Mouse (Mus musculus) midbrain, postnatal 0 days (tissue): ENCODE measurements around the gene Ttc8. TPM values are rescaled to one million over a fixed set of nuclear protein-coding genes. Genes with fewer than 3 reads are reported as not detected.

Experiments
- ATAC-seq: fragments of 200-750 bp; cut with Nextera tagmentation; 2 replicates; pipeline ENCODE4 v1.8.0; 2017; ENCODE audit warnings: moderate number of reproducible peaks, mild to moderate bottlenecking, moderate TSS enrichment, moderate library complexity; ENCODE audit not compliant: low FRiP score
- DNase-seq: peaks from one replicate; pipeline ENCODE4 v3.0.0-alpha.2; 2015; ENCODE audit warnings: low spot score
- H3K27ac ChIP-seq: fragments of 300-500 bp; sonication (generic); 2 replicates; pipeline ENCODE4 v1.5.1; 2014; ENCODE audit warnings: low read depth, mild to moderate bottlenecking, low read length, mixed read lengths
- H3K27me3 ChIP-seq: fragments of 300-500 bp; sonication (generic); 2 replicates; pipeline ENCODE4 v1.6.1; 2014; ENCODE audit warnings: low read length, control low read depth, mixed read lengths; ENCODE audit not compliant: insufficient read depth
- H3K36me3 ChIP-seq: fragments of 300-500 bp; sonication (generic); 2 replicates; pipeline ENCODE4 v1.6.1; 2014; ENCODE audit warnings: low read length, control low read depth, mixed read lengths; ENCODE audit not compliant: insufficient read depth
- H3K4me1 ChIP-seq: fragments of 300-500 bp; sonication (generic); 2 replicates; pipeline ENCODE4 v1.6.1; 2014; ENCODE audit warnings: mild to moderate bottlenecking, control low read depth, antibody characterized with exemption, low read length, mixed read lengths; ENCODE audit not compliant: insufficient read depth
- H3K4me2 ChIP-seq: fragments of 300-500 bp; sonication (generic); 2 replicates; pipeline ENCODE4 v1.6.1; 2014; ENCODE audit warnings: low read depth, mild to moderate bottlenecking, low read length, mixed read lengths; ENCODE audit not compliant: poor library complexity, severe bottlenecking
- H3K4me3 ChIP-seq: fragments of 300-500 bp; sonication (generic); 2 replicates; pipeline ENCODE4 v1.5.1; 2014; ENCODE audit warnings: low read depth, mild to moderate bottlenecking, low read length, moderate library complexity
- H3K9ac ChIP-seq: fragments of 300-500 bp; sonication (generic); replicated peaks from 2 replicates; pipeline ENCODE4 v1.6.1; 2014; ENCODE audit warnings: mild to moderate bottlenecking, low read length, moderate library complexity, mixed read lengths; ENCODE audit not compliant: poor library complexity, severe bottlenecking
- H3K9me3 ChIP-seq: fragments of 300-500 bp; sonication (generic); 2 replicates; pipeline ENCODE4 v1.6.1; 2016; ENCODE audit warnings: low read length, control low read depth
- CTCF ChIP-seq: IDR thresholded peaks from 2 replicates; pipeline ENCODE4 v1.5.1; 2016; ENCODE audit warnings: antibody characterized with exemption, mild to moderate bottlenecking
- WGBS: fragments of 180-500 bp; shearing (Covaris S2); extraction: QIAGEN DNeasy Blood & Tissue Kit; methylation state at CpG from one replicate; pipeline ENCODE4 v1.1.7; 2014; 5-methylcytosine and 5-hydroxymethylcytosine counted together
- polyA plus RNA-seq: library from polyadenylated mRNA; unstranded; fragments of >200 nt; fragmentation: Nextera tagmentation; extraction: Ambion mirVana; gene quantifications from 2 replicates; pipeline ENCODE4 v1.2.1, GENCODE M21; 2015
- total RNA-seq: library from RNA; depleted of rRNA; stranded (reverse); fragments of >200 nt; gene quantifications from 2 replicates; pipeline ENCODE4 v1.2.3, GENCODE M21; 2014

The Ttc8 gene
- total and polyA plus RNA-seq, 2 experiments from 2014 or later = 23.5 to 34.3 TPM

DNA sequence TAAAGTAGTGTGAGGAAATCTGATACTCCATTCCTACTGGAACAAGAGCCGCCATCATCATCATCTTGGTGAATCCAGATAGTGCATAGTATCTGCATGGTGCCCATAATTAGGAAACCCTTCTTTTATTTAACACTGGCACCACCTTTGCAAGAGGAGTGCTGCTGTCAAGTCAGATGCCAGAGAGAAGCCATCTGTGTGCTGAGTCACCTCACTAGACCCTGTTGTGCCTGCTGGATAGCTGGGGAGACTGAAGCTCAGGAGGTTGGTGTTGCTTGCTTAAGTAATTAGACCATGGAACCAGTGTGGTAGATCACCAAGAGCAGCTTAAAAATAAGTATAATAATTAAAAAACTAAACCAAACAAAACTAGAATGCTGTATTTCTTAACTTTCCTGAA lies 75.5 kb downstream of the Ttc8 start:
- no peak overlapping the region for H3K9ac ChIP-seq
- no peak overlapping the region for H3K27ac ChIP-seq
- H3K4me1 ChIP-seq = 0 out of 2 replicates have a peak, but pooled peaks cover 6% of the 10 kb centered on the region
- no peaks in the 10 kb centered on the region for H3K36me3 ChIP-seq
- ATAC-seq = no peak
- WGBS = 93% methylated on average over 1 of the region's 1 CpGs
- no peak for TF ChIP-seq CTCF
- no peak for DNase-seq
- H3K9me3 ChIP-seq = no peaks in the 10 kb centered on the region
- H3K4me2 ChIP-seq = no peak overlapping the region
- H3K27me3 ChIP-seq = no peaks in the 10 kb centered on the region
- no peak overlapping the region for H3K4me3 ChIP-seq

- no peak for TF ChIP-seq CTCF
- no peak overlapping the region for H3K4me2 ChIP-seq
- ATAC-seq (no peak), DNase-seq (no peak)
- H3K27ac ChIP-seq = peak overlapping the region; percentile 55
- 16% methylated on average over 6 of the region's 6 CpGs for WGBS
- H3K4me1 ChIP-seq = 0 out of 2 replicates have a peak, but pooled peaks cover under 1% of the 10 kb centered on the region
- no peak overlapping the region for H3K4me3 ChIP-seq
- no peak overlapping the region for H3K9ac ChIP-seq
- H3K9me3 ChIP-seq = no peaks in the 10 kb centered on the region
- H3K27me3 ChIP-seq = no peaks in the 10 kb centered on the region
- H3K36me3 ChIP-seq = no peaks in the 10 kb centered on the region
Measured at GRCm38 (mm10) chr12:98996581-98996988, 76.2 kb downstream of the Ttc8 start.

DNA sequence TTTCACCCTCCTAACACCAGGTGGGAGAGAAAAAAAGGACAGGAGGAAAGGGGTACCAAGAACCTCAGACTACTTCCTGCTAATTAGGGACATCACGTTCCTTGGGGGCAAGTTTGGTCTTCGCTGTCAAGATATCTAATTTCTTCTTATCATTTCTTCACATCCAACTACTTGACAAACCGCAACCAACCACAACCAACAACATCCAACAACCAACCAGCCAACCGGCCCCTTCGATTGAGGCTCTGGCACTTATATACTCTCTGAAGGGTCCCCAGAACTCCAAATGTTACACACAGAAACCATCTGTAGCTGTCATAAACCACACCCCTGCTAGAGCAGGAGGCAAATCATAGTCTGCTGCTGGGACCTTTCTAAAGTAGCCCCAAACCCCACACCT lies 76.7 kb downstream of the Ttc8 start:
- H3K4me1 ChIP-seq = no peaks in the 10 kb centered on the region
- H3K36me3 ChIP-seq = no peaks in the 10 kb centered on the region
- 95% methylated on average over 5 of the region's 5 CpGs for WGBS
- no peak for TF ChIP-seq CTCF
- no peak overlapping the region for H3K9ac ChIP-seq
- no peak for DNase-seq
- H3K27ac ChIP-seq = peak overlapping the region; percentile 55
- no peak for ATAC-seq
- no peak overlapping the region for H3K4me3 ChIP-seq
- no peaks in the 10 kb centered on the region for H3K9me3 ChIP-seq
- no peak overlapping the region for H3K4me2 ChIP-seq
- no peaks in the 10 kb centered on the region for H3K27me3 ChIP-seq

DNA sequence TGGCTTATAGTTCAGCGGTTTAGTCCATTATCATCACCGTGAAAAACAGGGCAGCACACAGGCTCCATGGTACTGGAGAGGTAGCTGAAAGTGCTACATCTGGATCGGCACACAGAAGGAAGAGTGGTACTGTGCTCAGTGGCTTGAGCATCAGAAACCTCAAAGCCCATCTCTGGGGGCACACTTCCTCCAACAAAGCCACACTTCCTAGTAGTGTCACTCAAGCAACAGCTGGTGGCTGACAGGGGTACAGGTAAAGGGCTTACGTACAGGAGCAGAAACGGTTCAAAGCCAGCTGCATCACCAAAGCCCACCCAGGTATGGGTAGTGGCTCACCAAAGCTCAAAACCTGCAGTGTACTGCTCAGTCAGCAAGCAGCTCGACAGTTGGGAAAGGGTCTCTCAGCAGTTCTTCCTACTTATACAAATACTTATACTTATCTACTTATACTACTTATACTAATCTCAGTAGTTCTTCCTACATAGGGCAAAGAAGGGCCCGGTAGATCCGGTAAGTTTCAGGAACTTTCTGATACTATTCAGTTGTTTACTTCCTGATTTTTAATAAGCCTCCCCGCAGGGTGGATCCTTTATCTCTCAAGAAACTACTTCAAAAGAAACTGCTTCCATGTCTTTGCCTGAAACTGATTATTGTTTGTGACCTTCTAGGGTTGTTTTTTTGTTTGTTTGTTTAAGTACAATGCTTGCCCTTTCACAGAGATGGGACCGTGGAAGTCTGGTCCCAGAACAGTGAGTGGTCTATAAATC lies 78.5 kb downstream of the Ttc8 start:
- Histone ChIP-seq H3K4me1 (no peaks in the 10 kb centered on the region), H3K9ac (no peak overlapping the region), H3K36me3 (no peaks in the 10 kb centered on the region), H3K9me3 (no peaks in the 10 kb centered on the region), H3K27ac (no peak overlapping the region), H3K4me3 (no peak overlapping the region), H3K27me3 (no peaks in the 10 kb centered on the region), H3K4me2 (no peak overlapping the region)
- DNase-seq (no peak), ATAC-seq (no peak)
- no peak for TF ChIP-seq CTCF
- 87% methylated on average over 10 of the region's 10 CpGs for WGBS

DNA sequence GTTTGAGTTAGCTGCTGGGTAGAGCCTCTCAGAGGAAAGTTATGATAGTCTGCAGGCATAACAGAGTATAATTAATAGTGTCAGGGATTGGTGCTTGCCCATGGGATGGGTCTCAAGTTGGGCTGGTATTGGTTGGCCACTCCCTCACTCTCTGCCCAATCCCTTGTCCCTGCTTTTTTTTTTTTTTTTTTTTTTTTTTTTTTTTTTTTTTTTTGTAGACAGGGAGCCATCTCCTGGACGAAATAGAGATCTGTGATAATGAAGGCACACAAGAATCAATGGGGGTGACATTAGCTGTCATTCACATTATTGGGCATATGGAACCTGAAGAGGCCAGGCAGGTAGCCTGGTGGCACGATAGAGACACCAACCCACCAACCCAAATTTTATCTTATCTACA lies 79.9 kb downstream of the Ttc8 start:
- no peaks in the 10 kb centered on the region for H3K36me3 ChIP-seq
- no peak for DNase-seq
- H3K9me3 ChIP-seq = no peaks in the 10 kb centered on the region
- H3K4me3 ChIP-seq = no peak overlapping the region
- no peaks in the 10 kb centered on the region for H3K4me1 ChIP-seq
- H3K27ac ChIP-seq = no peak overlapping the region
- 85% methylated on average over 2 of the region's 2 CpGs for WGBS
- no peak for TF ChIP-seq CTCF
- no peak overlapping the region for H3K4me2 ChIP-seq
- no peak overlapping the region for H3K9ac ChIP-seq
- no peak for ATAC-seq
- no peaks in the 10 kb centered on the region for H3K27me3 ChIP-seq

- Histone ChIP-seq H3K4me3 (no peak overlapping the region), H3K27ac (no peak overlapping the region), H3K27me3 (no peaks in the 10 kb centered on the region), H3K4me2 (no peak overlapping the region), H3K36me3 (no peaks in the 10 kb centered on the region), H3K4me1 (no peaks in the 10 kb centered on the region), H3K9me3 (no peaks in the 10 kb centered on the region), H3K9ac (no peak overlapping the region)
- DNase-seq (no peak), ATAC-seq (no peak)
- WGBS = 84% methylated on average over 4 of the region's 4 CpGs
- TF ChIP-seq CTCF = no peak
Measured at GRCm38 (mm10) chr12:99003046-99003445, 82.7 kb downstream of the Ttc8 start.
